Mouse (Mus musculus) layer of hippocampus, adult 9-10 months (tissue): ENCODE data around the gene Tcf12.

ENCODE experiments used
- DNase-seq: peaks from one replicate; pipeline ENCODE4 v3.0.0; 2022; ENCODE audit warnings: low spot score

Tcf12 gene

DNA sequence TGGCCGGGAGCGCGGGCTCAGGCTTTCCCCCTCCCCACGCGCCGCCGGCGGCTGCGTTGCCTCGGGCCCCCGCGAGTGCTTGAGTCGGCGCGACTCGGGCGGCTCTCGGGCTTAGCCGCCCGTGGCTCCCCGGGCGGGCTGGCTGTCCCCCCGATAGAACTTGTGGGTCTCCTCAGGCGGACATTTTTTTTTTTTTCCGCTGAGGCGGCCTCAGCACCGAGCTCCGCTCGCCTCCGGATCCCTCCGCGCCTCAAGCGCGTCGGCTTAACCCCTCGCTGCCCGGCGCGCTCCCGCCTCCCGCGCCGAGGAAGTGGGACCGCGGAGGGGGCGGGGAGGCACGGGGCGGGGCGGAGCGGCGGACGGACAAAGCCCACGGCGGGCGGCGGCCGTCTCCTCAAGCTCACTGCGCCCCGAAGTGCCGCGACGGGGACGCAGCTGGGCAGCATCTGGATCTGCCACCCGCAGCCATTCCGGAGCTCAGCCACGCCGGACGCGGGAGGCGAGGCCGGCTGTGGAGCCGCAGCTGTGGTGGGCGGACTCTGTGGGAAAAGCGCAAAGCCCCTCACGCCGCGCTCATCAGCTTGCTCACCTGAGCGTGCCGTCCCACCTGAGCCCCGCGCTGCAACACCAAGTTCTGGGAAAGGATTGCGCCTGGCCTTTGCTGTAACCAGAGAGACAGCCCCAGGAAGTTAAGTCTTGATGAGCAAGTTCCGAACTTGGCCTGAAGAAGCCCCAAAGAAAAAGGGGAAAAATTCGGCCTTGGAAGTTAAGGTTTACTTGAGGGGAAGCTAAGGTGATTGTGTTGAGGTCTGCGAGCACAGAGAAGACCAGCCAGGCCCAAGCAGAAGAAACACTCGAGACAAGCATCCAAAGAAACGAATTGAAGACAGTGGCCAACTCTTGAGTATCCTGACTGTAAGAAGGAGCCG is at the start of gene Tcf12:
Gene Tcf12, minus strand, starts transcription at position 250 of the 929 bp plus-strand sequence.
- DNase-seq = no peak

DNA sequence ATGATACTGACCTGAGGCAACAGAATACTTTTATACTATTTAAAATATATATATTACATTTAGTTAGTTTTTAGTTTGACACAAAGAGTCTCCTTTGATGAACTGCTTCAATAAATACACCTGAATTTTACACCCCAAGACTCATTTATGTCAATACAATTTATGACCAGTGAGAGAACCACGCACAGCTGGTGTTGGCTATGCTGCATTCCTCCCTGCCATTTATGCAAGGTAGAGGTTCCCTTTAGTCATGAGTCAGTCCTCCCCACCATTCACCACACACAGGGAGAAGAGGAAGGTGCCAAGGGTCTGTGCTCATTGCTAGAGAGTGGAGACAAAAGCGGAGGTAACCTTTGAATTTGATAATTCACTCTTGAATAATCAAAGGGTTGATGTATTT is 46.7 kb upstream of the Tcf12 start:
- DNase-seq = no peak

DNA sequence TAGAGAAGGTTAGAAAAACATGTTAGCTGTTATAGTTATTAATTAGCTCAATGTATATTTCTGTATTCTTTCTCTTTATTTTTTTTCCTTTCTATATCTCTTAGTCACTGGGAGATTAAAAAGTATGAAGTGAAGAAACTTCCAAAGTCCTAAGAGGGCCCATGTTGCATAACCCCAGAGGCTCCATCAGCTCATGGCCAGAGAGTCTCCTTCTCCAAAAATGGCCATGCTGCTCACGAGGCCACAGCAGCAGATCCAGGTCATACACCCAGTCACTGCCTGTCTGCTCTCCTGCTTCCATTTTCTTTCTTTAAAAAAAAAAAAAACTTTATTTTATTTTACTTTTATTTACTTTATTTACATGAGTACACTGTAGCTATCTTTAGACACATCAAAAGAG is 45.4 kb upstream of the Tcf12 start:
- DNase-seq = no peak

- no peak for DNase-seq
These were observed 43.8 kb upstream of the Tcf12 start for GRCm38 (mm10) chr9:72155250-72156138.

DNA sequence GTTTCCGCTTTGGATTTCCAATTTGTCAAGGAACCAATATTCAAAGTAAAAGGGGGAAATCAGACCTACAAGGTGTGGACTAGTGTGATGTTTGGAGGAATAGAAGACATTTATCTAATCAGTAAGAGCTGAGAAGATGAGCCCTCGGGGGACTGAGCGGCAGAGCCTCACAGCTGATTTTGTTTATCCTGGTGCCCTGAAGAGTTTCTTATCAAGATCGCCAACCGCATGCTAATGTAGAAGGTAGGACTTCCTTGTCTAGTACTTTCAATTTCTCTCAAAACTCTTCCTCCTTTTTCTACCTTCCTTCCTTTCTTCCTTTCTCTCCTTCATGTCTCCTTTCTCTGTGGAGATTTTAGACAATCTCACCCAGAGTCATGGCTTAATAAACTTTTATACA is 32.5 kb upstream of the Tcf12 start:
- DNase-seq = no peak

- DNase-seq = no peak
These were observed 26.2 kb upstream of the Tcf12 start for GRCm38 (mm10) chr9:72137899-72138298.

GRCm38 (mm10) chr9:72133772-72134245 is 22.1 kb upstream of the Tcf12 start:
- no peak for DNase-seq

GRCm38 (mm10) chr9:72133089-72133771 is 21.6 kb upstream of the Tcf12 start:
- no peak for DNase-seq

GRCm38 (mm10) chr9:72132728-72133088 is 21.0 kb upstream of the Tcf12 start:
- DNase-seq = no peak

- no peak for DNase-seq
These were observed 18.2 kb upstream of the Tcf12 start for GRCm38 (mm10) chr9:72129884-72130283.

GRCm38 (mm10) chr9:72125442-72125841 is 13.8 kb upstream of the Tcf12 start:
- no peak for DNase-seq

DNA sequence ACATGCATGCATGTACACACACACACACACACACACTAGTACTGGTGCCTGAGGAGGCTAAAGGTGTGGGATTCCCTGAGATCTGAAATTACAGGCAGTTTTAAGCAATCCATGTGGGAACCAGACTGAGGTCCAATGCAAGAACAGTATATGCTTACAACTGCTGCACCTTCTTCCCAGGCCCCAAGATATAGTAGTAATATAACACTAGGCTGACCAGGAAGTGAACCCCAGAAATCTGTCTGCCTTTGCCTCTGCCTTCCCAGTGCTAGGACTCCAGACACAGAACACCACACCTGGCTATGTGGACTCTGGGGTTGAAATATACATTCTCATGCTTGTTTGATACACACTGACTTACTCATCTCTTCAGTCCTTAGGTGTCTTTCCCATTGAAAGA is 6.8 kb upstream of the Tcf12 start:
- no peak for DNase-seq

DNA sequence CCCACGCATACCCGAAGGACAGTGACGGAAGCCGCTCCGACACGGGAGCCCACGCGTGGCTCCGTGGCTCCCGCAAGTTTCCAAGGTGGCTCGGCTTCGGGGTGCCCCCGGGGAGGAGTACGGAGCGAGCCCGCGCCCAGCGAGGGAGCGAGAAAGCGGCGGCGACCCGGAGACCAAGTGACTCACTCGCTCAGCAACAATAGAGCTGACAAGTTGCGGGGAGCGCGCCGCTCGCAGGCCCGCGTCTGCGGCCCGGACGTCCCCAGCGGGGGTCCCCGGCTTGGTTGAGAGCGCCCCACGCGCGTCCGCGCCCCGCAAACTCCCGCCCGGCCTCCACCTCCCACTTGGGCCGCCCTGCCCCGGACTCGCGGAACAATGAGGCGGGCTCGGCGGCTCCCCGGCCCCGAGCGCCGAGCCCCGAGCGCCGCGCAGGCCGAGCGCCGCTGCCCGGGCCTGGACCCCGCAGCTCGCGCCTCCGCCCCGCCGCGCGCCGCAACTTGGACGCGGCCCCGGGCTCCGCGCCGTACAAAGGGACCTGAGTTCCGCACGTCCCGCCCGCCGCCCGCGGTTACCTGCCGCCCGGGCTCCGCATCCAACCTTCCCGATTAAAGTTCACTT is 558 bp downstream of the Tcf12 start:
- no peak for DNase-seq

GRCm38 (mm10) chr9:72110627-72111003 is 1.1 kb downstream of the Tcf12 start:
- no peak for DNase-seq

- no peak for DNase-seq
These were observed 8.2 kb downstream of the Tcf12 start for GRCm38 (mm10) chr9:72103471-72103870.

DNA sequence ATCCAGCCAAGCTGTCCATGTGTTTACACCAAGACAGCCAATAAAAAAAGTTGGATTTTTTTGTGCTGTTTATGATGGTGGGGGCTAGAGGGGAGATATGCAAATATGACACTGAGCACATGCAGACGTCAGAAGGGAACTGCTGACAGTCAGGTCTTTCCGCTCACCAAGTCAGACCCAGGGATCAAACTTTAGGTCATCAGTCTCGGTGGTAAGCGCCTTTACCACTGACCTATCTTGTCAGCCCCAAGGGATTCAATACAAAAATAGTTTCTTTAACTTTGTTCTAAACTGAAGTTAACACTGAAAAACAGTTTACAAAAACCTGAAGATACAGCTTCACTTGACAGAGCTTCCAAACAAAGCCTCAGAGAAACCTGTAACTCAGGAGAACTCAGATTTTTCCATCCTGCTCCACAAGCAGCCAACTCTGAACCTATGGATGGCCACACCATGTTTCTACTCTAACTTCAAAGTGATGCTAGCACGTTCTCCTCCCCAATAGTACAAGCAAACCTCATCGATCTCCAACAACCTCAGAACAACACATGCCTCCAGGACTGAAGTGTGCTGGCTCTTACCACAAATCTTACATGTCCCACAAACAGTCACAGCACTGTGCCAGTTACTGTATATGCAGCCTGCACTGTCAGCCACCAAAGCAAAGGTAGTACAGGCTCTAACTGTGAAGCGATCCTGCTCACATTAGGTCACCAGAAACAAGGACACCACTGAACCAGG is 11.6 kb downstream of the Tcf12 start:
- DNase-seq = no peak

GRCm38 (mm10) chr9:72098056-72098455 is 13.6 kb downstream of the Tcf12 start:
- DNase-seq = no peak

GRCm38 (mm10) chr9:72097083-72097482 is 14.6 kb downstream of the Tcf12 start:
- no peak for DNase-seq

DNA sequence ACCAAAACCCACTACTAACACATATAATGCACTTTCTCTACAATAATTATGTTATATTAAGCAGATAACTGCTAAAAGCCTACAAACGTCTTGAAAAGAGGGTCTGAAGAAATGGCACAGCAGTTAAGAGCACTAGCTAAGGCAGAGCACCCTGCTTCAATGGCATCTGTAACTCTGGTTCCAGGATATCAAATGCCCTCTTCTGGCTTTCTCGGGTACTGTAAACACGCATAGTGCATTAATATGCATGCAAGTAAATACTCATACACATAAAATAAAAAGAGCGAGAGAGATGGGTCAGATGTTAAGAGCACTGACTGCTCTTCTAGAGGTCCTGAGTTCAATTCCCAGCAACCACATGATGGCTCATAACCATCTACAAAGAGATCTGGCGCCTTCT is 17.0 kb downstream of the Tcf12 start:
- no peak for DNase-seq

DNA sequence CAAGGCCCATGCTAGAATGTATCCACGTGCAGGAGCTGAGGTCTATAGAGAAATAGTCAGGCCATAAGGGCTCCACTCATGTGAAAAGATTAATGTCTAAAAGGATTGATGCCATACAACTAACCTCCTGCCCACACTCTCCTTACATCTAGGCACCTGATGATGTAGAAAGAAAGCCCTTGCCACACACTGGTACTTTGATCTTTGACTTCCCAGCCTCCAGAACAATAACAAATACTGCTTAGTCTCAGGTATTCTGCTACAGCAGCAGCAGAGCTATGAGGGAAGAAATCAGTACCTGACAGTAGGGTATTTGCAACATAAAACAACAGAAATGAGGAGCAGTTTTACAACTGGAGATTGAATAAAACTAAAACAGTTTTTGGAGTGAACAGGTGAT is 19.5 kb downstream of the Tcf12 start:
- no peak for DNase-seq
